Mouse (Mus musculus): ENCODE measurements around the gene Jam3. TPM values are rescaled to one million over a fixed set of nuclear protein-coding genes. Genes with fewer than 3 reads are reported as not detected.

Gene Jam3
- polyA plus RNA-seq, 1 experiment from 2014 or later: 131 TPM

DNA sequence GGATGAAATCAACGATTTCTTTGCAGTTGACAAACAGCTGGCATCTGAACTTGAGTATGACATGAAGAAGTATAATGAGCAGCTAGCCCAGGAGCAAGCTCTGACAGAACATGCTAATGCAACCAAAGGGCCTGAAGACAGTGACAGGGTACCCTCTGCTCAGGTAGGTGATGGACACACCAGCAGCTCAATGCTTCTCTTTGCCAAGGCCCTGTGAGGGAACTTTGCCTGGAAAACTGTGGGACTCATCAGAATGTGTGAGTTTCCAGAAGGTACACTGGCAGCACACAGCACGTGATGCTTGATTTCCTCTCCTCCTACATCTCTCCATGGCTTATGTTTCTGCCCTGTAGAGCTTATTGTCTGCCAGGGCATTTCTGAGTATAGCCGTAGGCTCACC, 67.8 kb downstream of the Jam3 start:
- WGBS: 93% methylated on average over 3 of the region's 3 CpGs
- Histone ChIP-seq H3K36me3 (peaks cover 99% of the 10 kb centered on the region), H3K4me3 (replicated peaks) (no peak overlapping the region), H3K9me3 (no peaks in the 10 kb centered on the region), H3K27me3 (no peaks in the 10 kb centered on the region), H3K27ac (no peak overlapping the region), H3K4me2 (no peak overlapping the region), H3K9ac (replicated peaks) (no peak overlapping the region), H3K4me1 (replicated peaks) (no peaks in the 10 kb centered on the region)
- ATAC-seq (ENCODE audit: insufficient number of reproducible peaks, insufficient read depth, low FRiP score, low TSS enrichment, low read depth): no peak

DNA sequence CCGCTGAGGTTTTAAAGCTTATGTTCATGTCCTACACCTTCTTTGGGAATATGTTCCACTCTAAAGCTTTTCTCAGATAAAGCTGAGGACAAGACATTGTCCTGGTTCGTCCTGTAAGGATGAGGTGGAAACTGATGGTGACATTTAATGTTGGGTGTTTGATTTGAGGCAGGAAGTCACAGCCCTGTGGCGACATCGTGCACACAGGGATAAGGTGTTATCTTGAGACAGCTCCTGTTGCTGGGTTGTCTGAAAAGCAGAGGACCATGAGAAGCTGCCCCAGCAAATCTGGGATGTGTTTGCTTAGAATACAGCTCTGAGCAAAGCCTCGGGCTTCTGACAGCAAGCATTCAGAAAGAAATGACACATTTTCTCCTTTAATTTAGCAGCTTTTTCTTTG, 69.0 kb downstream of the Jam3 start:
- H3K4me3 ChIP-seq (replicated peaks): no peak overlapping the region
- no peak for ATAC-seq (ENCODE audit: insufficient number of reproducible peaks, insufficient read depth, low FRiP score, low TSS enrichment, low read depth)
- H3K4me2 ChIP-seq: no peak overlapping the region
- no peak overlapping the region for H3K9ac ChIP-seq (replicated peaks)
- no peaks in the 10 kb centered on the region for H3K9me3 ChIP-seq
- 97% methylated on average over 5 of the region's 5 CpGs for WGBS
- no peaks in the 10 kb centered on the region for H3K27me3 ChIP-seq
- no peak overlapping the region for H3K27ac ChIP-seq
- H3K4me1 ChIP-seq (replicated peaks): no peaks in the 10 kb centered on the region
- peaks cover 99% of the 10 kb centered on the region for H3K36me3 ChIP-seq

DNA sequence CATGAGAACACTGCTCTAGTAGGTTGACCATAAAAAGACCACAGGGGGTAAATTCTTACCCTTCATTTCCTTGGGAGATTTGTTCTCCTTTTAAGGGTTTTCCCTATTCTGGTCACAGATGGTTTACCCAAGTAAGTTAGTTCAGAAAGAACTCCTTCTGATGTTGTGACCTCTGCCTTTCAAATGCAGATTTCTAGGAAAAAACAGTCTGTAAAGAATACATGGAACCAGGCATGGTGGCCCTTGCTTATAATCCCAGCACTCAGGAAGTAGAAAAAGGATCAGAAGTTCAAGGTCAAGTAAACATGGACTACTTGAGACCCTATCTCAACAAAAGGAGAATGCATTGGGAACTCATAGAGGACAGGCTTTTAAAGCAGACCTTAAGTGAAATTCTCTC, 79.4 kb downstream of the Jam3 start:
- Histone ChIP-seq H3K9ac (replicated peaks) (no peak overlapping the region), H3K36me3 (peaks cover 74% of the 10 kb centered on the region), H3K4me2 (no peak overlapping the region), H3K4me1 (replicated peaks) (no peaks in the 10 kb centered on the region), H3K9me3 (no peaks in the 10 kb centered on the region), H3K27ac (no peak overlapping the region), H3K27me3 (no peaks in the 10 kb centered on the region), H3K4me3 (replicated peaks) (no peak overlapping the region)
- no peak for ATAC-seq (ENCODE audit: insufficient number of reproducible peaks, insufficient read depth, low FRiP score, low TSS enrichment, low read depth)

DNA sequence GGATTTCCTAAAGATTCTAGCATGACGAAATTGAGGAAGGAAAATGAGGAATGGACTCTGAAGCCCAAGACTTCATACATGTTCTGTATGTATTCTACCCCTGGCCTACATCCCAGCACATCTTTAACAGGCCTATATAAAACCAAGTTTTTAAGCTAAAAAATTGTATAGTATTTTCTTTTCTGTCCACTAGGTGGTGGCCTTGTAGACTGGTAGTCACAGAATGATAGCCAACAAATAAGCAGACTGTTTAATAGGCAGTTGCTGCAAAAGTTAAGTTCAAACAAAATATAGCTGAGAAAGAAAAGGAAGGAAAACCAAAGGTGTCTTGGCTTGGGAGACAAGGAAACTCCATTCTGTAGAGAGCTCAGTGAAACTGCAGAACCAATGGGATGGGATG, 80.5 kb downstream of the Jam3 start:
- H3K4me3 ChIP-seq (replicated peaks): no peak overlapping the region
- no peaks in the 10 kb centered on the region for H3K4me1 ChIP-seq (replicated peaks)
- no peak for ATAC-seq (ENCODE audit: insufficient number of reproducible peaks, insufficient read depth, low FRiP score, low TSS enrichment, low read depth)
- no peaks in the 10 kb centered on the region for H3K27me3 ChIP-seq
- H3K36me3 ChIP-seq: peaks cover 76% of the 10 kb centered on the region
- no peak overlapping the region for H3K4me2 ChIP-seq
- H3K27ac ChIP-seq: no peak overlapping the region
- H3K9me3 ChIP-seq: no peaks in the 10 kb centered on the region
- WGBS: 80% methylated on average over 1 of the region's 1 CpGs
- H3K9ac ChIP-seq (replicated peaks): no peak overlapping the region

DNA sequence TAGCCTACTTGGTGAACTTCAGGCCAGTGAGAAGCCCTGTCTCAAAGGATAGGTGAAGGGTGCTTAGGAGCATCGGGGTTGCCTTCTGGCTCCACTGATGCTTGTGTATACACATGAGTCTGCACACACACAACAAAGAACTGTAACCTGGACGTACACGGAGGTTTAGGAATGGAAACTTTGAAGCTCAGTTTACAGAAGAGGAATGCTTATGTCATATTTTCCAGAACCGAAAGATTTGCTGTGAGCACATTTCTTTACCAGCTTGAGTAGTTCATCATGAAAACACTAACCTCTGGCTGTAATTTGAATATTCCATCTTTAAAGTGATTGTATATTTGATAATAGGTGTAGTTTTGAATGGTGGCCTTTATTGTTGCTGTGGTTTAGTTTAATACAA, 84.3 kb downstream of the Jam3 start:
- no peaks in the 10 kb centered on the region for H3K27me3 ChIP-seq
- H3K4me1 ChIP-seq (replicated peaks): no peaks in the 10 kb centered on the region
- peaks cover 89% of the 10 kb centered on the region for H3K36me3 ChIP-seq
- H3K4me3 ChIP-seq (replicated peaks): no peak overlapping the region
- H3K9ac ChIP-seq (replicated peaks): no peak overlapping the region
- H3K9me3 ChIP-seq: 0 out of 2 replicates have a peak, but pooled peaks cover 1% of the 10 kb centered on the region
- 93% methylated on average over 4 of the region's 4 CpGs for WGBS
- ATAC-seq (ENCODE audit: insufficient number of reproducible peaks, insufficient read depth, low FRiP score, low TSS enrichment, low read depth): no peak
- no peak overlapping the region for H3K4me2 ChIP-seq
- H3K27ac ChIP-seq: no peak overlapping the region

DNA sequence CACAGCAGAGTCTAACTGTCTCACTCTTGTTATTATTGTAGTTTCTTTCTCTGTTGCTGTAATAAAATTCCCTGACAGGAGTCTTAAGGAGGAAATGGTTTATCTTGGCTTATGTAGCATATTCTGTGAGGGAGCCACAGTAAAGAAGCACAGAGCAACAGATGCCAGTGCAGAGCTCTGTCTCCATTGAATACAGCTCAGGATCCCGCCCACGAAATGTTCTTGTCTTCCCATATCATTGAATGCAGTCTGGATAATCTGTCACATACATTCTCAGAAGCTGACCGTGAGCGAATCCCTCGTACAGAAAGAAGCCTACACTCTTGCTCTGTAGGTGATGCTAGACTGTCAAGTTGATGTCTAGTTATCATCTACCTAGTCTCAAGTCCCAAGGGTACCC, 96.9 kb downstream of the Jam3 start:
- H3K4me3 ChIP-seq (replicated peaks): no peak overlapping the region
- WGBS: 96% methylated on average over 5 of the region's 5 CpGs
- ATAC-seq (ENCODE audit: insufficient number of reproducible peaks, insufficient read depth, low FRiP score, low TSS enrichment, low read depth): no peak
- no peak overlapping the region for H3K4me2 ChIP-seq
- no peaks in the 10 kb centered on the region for H3K9me3 ChIP-seq
- no peaks in the 10 kb centered on the region for H3K4me1 ChIP-seq (replicated peaks)
- no peak overlapping the region for H3K9ac ChIP-seq (replicated peaks)
- no peaks in the 10 kb centered on the region for H3K27me3 ChIP-seq
- peaks cover 89% of the 10 kb centered on the region for H3K36me3 ChIP-seq
- H3K27ac ChIP-seq: no peak overlapping the region

DNA sequence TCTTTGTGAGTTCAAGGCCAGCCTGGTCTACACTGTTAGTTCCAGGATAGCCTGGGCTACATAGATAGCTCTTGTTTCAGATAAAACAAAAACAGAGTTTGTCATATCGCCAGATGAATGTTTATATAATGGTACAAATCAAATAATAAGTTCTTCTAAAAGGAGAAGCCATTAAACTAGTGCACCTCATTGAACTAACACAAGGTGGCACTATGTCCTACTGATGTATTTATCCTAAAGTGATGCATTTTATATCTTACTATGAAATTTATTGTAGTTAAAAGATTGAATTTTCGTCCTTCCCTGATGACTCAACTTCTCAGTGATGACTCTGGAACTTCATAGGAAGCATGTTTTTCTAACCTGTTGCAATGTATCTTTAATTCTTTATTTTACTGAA, 105.7 kb downstream of the Jam3 start:
- H3K36me3 ChIP-seq: peaks cover 93% of the 10 kb centered on the region

More for the DNA sequence above, 105.7 kb downstream of the Jam3 start:
- H3K27ac ChIP-seq: no peak overlapping the region
- H3K4me1 ChIP-seq (replicated peaks): no peaks in the 10 kb centered on the region
- H3K4me3 ChIP-seq (replicated peaks): no peak overlapping the region
- no peaks in the 10 kb centered on the region for H3K9me3 ChIP-seq
- H3K27me3 ChIP-seq: no peaks in the 10 kb centered on the region
- WGBS: 94% methylated on average over 2 of the region's 2 CpGs
- H3K9ac ChIP-seq (replicated peaks): no peak overlapping the region
- no peak overlapping the region for H3K4me2 ChIP-seq
- no peak for ATAC-seq (ENCODE audit: insufficient number of reproducible peaks, insufficient read depth, low FRiP score, low TSS enrichment, low read depth)

Other genes with a start within 250 kb of the Jam3 start
- not detected in 2 replicates for gene Gm1110, start 232.3 kb downstream of the Jam3 start, polyA plus RNA-seq (2016; fragmentation: Nextera tagmentation; extraction: Ambion mirVana)
- gene Acad8, start 155.9 kb downstream of the Jam3 start, polyA plus RNA-seq (2016; fragmentation: Nextera tagmentation; extraction: Ambion mirVana): 50.4 and 51.2 TPM in 2 replicates
- gene Thyn1, start 155.7 kb downstream of the Jam3 start, polyA plus RNA-seq (2016; fragmentation: Nextera tagmentation; extraction: Ambion mirVana): 167 and 173 TPM in 2 replicates
- gene Vps26b, start 125.4 kb downstream of the Jam3 start, polyA plus RNA-seq (2016; fragmentation: Nextera tagmentation; extraction: Ambion mirVana): 44.0 and 45.4 TPM in 2 replicates
- gene Ncapd3, start 125.2 kb downstream of the Jam3 start, polyA plus RNA-seq (2016; fragmentation: Nextera tagmentation; extraction: Ambion mirVana): 36.4 and 36.6 TPM in 2 replicates
- gene Igsf9b, start 143.8 kb upstream of the Jam3 start, polyA plus RNA-seq (2016; fragmentation: Nextera tagmentation; extraction: Ambion mirVana): 2.7 and 2.8 TPM in 2 replicates
- gene Spata19, start 241.4 kb upstream of the Jam3 start, polyA plus RNA-seq (2016; fragmentation: Nextera tagmentation; extraction: Ambion mirVana): not detected in 2 replicates